Mouse (Mus musculus) CD4-positive helper T cell, adult 2 months (primary cell): ENCODE data around the gene E430018J23Rik.
"Not testable (repeated sequence)": the region's sequence is repeated elsewhere in the genome, so short reads cannot be mapped to it uniquely, and the experiment has no call there.

ENCODE experiments used
- DNase-seq: peaks from one replicate; pipeline ENCODE4 v3.0.0-alpha.2; 2012; ENCODE audit warnings: low read depth, missing footprints, low spot score

E430018J23Rik gene

GRCm38 (mm10) chr7:127342332-127342731 is 51.1 kb downstream of the E430018J23Rik start:
- DNase-seq, result peak; percentile 68

- DNase-seq, result not testable (repeated sequence)
Measured at GRCm38 (mm10) chr7:127341861-127342260, 51.6 kb downstream of the E430018J23Rik start.

GRCm38 (mm10) chr7:127341356-127341755 is 52.1 kb downstream of the E430018J23Rik start:
- DNase-seq, result no peak
